Mouse (Mus musculus) liver, adult 2 months (tissue): Measurements from ENCODE around the gene Hoxa2.

Source experiments
- CTCF ChIP-seq: fragments of 200-500 bp; IDR thresholded peaks from 2 replicates; pipeline ENCODE4 v1.5.1; 2011; ENCODE audit warnings: low read depth, low read length, control low read depth
- POLR2A ChIP-seq: fragments of 200-500 bp; IDR thresholded peaks from 2 replicates; pipeline ENCODE4 v1.6.1; 2011; ENCODE audit warnings: low read length, control low read depth; ENCODE audit not compliant: insufficient read depth; ENCODE audit errors: extremely low read depth

- TF ChIP-seq POLR2A: no peak
- no peak for TF ChIP-seq CTCF
Observed at GRCm38 (mm10) chr6:52121173-52121572, 43.5 kb downstream of the Hoxa2 start.
